Mouse (Mus musculus): ENCODE results near the gene Gm17387. TPM values are rescaled to one million over a fixed set of nuclear protein-coding genes. Genes with fewer than 3 reads are reported as not detected.
"Not testable (repeated sequence)": the region's sequence is repeated elsewhere in the genome, so short reads cannot be mapped to it uniquely, and the experiment has no call there.

Gm17387 gene
- polyA plus RNA-seq, 1 experiment from 2014 or later = not detected

GRCm38 (mm10) chr7:141021489-141022449, 7.2 kb upstream of the Gm17387 start:
- DNase-seq (ENCODE audit: low spot score) = no peak
- Histone ChIP-seq H3K9me3 (no peaks in the 10 kb centered on the region), H3K36me3 (no peaks in the 10 kb centered on the region), H3K4me3 (no peak overlapping the region), H3K4me1 (replicated peaks) (peaks cover 22% of the 10 kb centered on the region), H3K27me3 (ENCODE audit: insufficient read depth, poor library complexity, severe bottlenecking) (no peaks in the 10 kb centered on the region), H3K27ac (no peak overlapping the region)
- WGBS = 84% methylated on average over 14 of the region's 14 CpGs

GRCm38 (mm10) chr7:141024865-141025838, 3.8 kb upstream of the Gm17387 start:
- peak overlapping the region; percentile 91 for H3K27ac ChIP-seq
- peak overlapping the region; percentile 28; the same call in 1 of the 2 replicates for H3K4me3 ChIP-seq
- no peaks in the 10 kb centered on the region for H3K36me3 ChIP-seq
- 25% methylated on average over 6 of the region's 6 CpGs for WGBS
- H3K27me3 ChIP-seq (ENCODE audit: insufficient read depth, poor library complexity, severe bottlenecking) = no peaks in the 10 kb centered on the region
- peaks cover 24% of the 10 kb centered on the region for H3K4me1 ChIP-seq (replicated peaks)
- DNase-seq (ENCODE audit: low spot score) = peak; percentile 70
- H3K9me3 ChIP-seq = no peaks in the 10 kb centered on the region

- Histone ChIP-seq H3K9me3 (no peaks in the 10 kb centered on the region), H3K36me3 (no peaks in the 10 kb centered on the region), H3K27me3 (ENCODE audit: insufficient read depth, poor library complexity, severe bottlenecking) (no peaks in the 10 kb centered on the region), H3K4me1 (replicated peaks) (peaks cover 24% of the 10 kb centered on the region), H3K4me3 (no peak overlapping the region), H3K27ac (peak overlapping the region; percentile 91)
- WGBS = 23% methylated on average over 6 of the region's 6 CpGs
- DNase-seq (ENCODE audit: low spot score) = no peak
Measured at GRCm38 (mm10) chr7:141026097-141026739, 2.7 kb upstream of the Gm17387 start.

GRCm38 (mm10) chr7:141026740-141027098, 2.2 kb upstream of the Gm17387 start:
- WGBS = 48% methylated on average over 5 of the region's 5 CpGs
- peaks cover 24% of the 10 kb centered on the region for H3K4me1 ChIP-seq (replicated peaks)
- no peaks in the 10 kb centered on the region for H3K36me3 ChIP-seq
- H3K27me3 ChIP-seq (ENCODE audit: insufficient read depth, poor library complexity, severe bottlenecking) = no peaks in the 10 kb centered on the region
- DNase-seq (ENCODE audit: low spot score) = peak; percentile 21
- no peak overlapping the region for H3K4me3 ChIP-seq
- H3K9me3 ChIP-seq = no peaks in the 10 kb centered on the region
- H3K27ac ChIP-seq = peak overlapping the region; percentile 91

- H3K27me3 ChIP-seq (ENCODE audit: insufficient read depth, poor library complexity, severe bottlenecking) = no peaks in the 10 kb centered on the region
- H3K36me3 ChIP-seq = no peaks in the 10 kb centered on the region
- DNase-seq (ENCODE audit: low spot score) = no peak
- WGBS = 50% methylated on average over 3 of the region's 3 CpGs
- H3K9me3 ChIP-seq = no peaks in the 10 kb centered on the region
- H3K27ac ChIP-seq = no peak overlapping the region
- H3K4me3 ChIP-seq = no peak overlapping the region
- peaks cover 16% of the 10 kb centered on the region for H3K4me1 ChIP-seq (replicated peaks)
Measured at GRCm38 (mm10) chr7:141030390-141030789, 1.5 kb downstream of the Gm17387 start.

- Histone ChIP-seq H3K4me1 (replicated peaks) (no peaks in the 10 kb centered on the region; the same call in 1 of the 2 replicates), H3K27me3 (ENCODE audit: insufficient read depth, poor library complexity, severe bottlenecking) (no peaks in the 10 kb centered on the region), H3K9me3 (no peaks in the 10 kb centered on the region), H3K4me3 (no peak overlapping the region), H3K36me3 (no peaks in the 10 kb centered on the region), H3K27ac (no peak overlapping the region)
- DNase-seq (ENCODE audit: low spot score) = no peak
- 82% methylated on average over 9 of the region's 9 CpGs for WGBS
Measured at GRCm38 (mm10) chr7:141032458-141033167, 3.7 kb downstream of the Gm17387 start.

GRCm38 (mm10) chr7:141036624-141037023, 7.7 kb downstream of the Gm17387 start:
- not testable (repeated sequence) for H3K36me3 ChIP-seq; H3K27ac ChIP-seq; H3K27me3 ChIP-seq (ENCODE audit: insufficient read depth, poor library complexity, severe bottlenecking); DNase-seq (ENCODE audit: low spot score); H3K9me3 ChIP-seq; H3K4me3 ChIP-seq; H3K4me1 ChIP-seq (replicated peaks)
- 93% methylated on average over 1 of the region's 2 CpGs for WGBS

- H3K36me3 ChIP-seq = no peaks in the 10 kb centered on the region
- 80% methylated on average over 19 of the region's 21 CpGs for WGBS
- H3K4me3 ChIP-seq = no peak overlapping the region
- no peaks in the 10 kb centered on the region for H3K4me1 ChIP-seq (replicated peaks)
- DNase-seq (ENCODE audit: low spot score) = no peak
- no peaks in the 10 kb centered on the region for H3K27me3 ChIP-seq (ENCODE audit: insufficient read depth, poor library complexity, severe bottlenecking)
- no peaks in the 10 kb centered on the region for H3K9me3 ChIP-seq
- H3K27ac ChIP-seq = no peak overlapping the region
Measured at GRCm38 (mm10) chr7:141038090-141039032, 9.4 kb downstream of the Gm17387 start.

GRCm38 (mm10) chr7:141039386-141040107, 10.6 kb downstream of the Gm17387 start:
- DNase-seq (ENCODE audit: low spot score) = no peak
- H3K4me3 ChIP-seq = no peak overlapping the region
- WGBS = 89% methylated on average over 4 of the region's 4 CpGs
- H3K4me1 ChIP-seq (replicated peaks) = no peaks in the 10 kb centered on the region
- no peaks in the 10 kb centered on the region for H3K36me3 ChIP-seq
- H3K27me3 ChIP-seq (ENCODE audit: insufficient read depth, poor library complexity, severe bottlenecking) = no peaks in the 10 kb centered on the region
- H3K27ac ChIP-seq = no peak overlapping the region
- no peaks in the 10 kb centered on the region for H3K9me3 ChIP-seq

- Histone ChIP-seq H3K27ac (peak overlapping the region; percentile 51; the same call in 1 of the 2 replicates), H3K9me3 (no peaks in the 10 kb centered on the region), H3K4me1 (replicated peaks) (no peaks in the 10 kb centered on the region), H3K27me3 (ENCODE audit: insufficient read depth, poor library complexity, severe bottlenecking) (no peaks in the 10 kb centered on the region), H3K4me3 (peak overlapping the region; percentile 4; the same call in 1 of the 2 replicates), H3K36me3 (no peaks in the 10 kb centered on the region)
- DNase-seq (ENCODE audit: low spot score) = no peak
- 48% methylated on average over 7 of the region's 9 CpGs for WGBS
Measured at GRCm38 (mm10) chr7:141040867-141041606, 12.1 kb downstream of the Gm17387 start.
